Mouse (Mus musculus) layer of hippocampus, adult 2 months (tissue): ENCODE measurements around the gene Fbxo8. TPM values are rescaled to one million over a fixed set of nuclear protein-coding genes. Genes with fewer than 3 reads are reported as not detected.
A peak's percentile ranks its signal among the peaks of the same experiment; 100 is the strongest.

Experiments
- DNase-seq, 2 experiments: peaks; one replicate each; pipeline ENCODE4 v3.0.0; 2022; ENCODE audit warnings: low spot score in 2 of 2
- H3K27ac ChIP-seq: fragments of 200-600 bp; 2 replicates; pipeline ENCODE4 v1.8.1; 2022
- H3K4me3 ChIP-seq: fragments of 200-600 bp; 2 replicates; pipeline ENCODE4 v1.8.1; 2022; ENCODE audit warnings: mild to moderate bottlenecking
- CTCF ChIP-seq: fragments of 200-600 bp; conservative IDR thresholded peaks from 2 replicates; pipeline ENCODE4 v1.8.1; 2022; ENCODE audit warnings: antibody characterized with exemption, mild to moderate bottlenecking, moderate library complexity
- microRNA-seq, 2 experiments: library from miRNA; unstranded; fragments of <30 nt; microRNA quantifications; one replicate each; pipeline ENCODE4 v1.2.0; 2021
- total RNA-seq, 2 experiments: library from RNA; stranded (reverse); gene quantifications; 2 replicates each; pipeline ENCODE4 v1.2.3; 2021

The Fbxo8 gene
- total RNA-seq, 2 experiments from 2014 or later: 33.9 to 37.4 TPM

GRCm38 (mm10) chr8:56619056-56619455 is 68.2 kb downstream of the Fbxo8 start:
- no peak for DNase-seq
- Histone ChIP-seq H3K27ac (no peak overlapping the region), H3K4me3 (no peak overlapping the region)
- no peak for TF ChIP-seq CTCF

GRCm38 (mm10) chr8:56619571-56619970 is 68.7 kb downstream of the Fbxo8 start:
- no peak overlapping the region for H3K4me3 ChIP-seq
- DNase-seq: no peak
- no peak overlapping the region for H3K27ac ChIP-seq
- TF ChIP-seq CTCF: no peak

GRCm38 (mm10) chr8:56620691-56621090 is 69.8 kb downstream of the Fbxo8 start:
- Histone ChIP-seq H3K4me3 (no peak overlapping the region), H3K27ac (no peak overlapping the region)
- TF ChIP-seq CTCF: no peak
- no peak for DNase-seq

- no peak for DNase-seq
- H3K4me3 ChIP-seq: no peak overlapping the region
- TF ChIP-seq CTCF: no peak
- no peak overlapping the region for H3K27ac ChIP-seq
Observed at GRCm38 (mm10) chr8:56621093-56621492, 70.2 kb downstream of the Fbxo8 start.

- H3K27ac ChIP-seq: no peak overlapping the region
- no peak overlapping the region for H3K4me3 ChIP-seq
- no peak for DNase-seq
- no peak for TF ChIP-seq CTCF
Observed at GRCm38 (mm10) chr8:56622470-56623024, 71.7 kb downstream of the Fbxo8 start.

- no peak for TF ChIP-seq CTCF
- Histone ChIP-seq H3K4me3 (no peak overlapping the region), H3K27ac (no peak overlapping the region)
- DNase-seq: no peak
Observed at GRCm38 (mm10) chr8:56623346-56623745, 72.5 kb downstream of the Fbxo8 start.

- TF ChIP-seq CTCF: no peak
- peak in 1 of 2 experiments; percentile 34 for DNase-seq
- Histone ChIP-seq H3K27ac (no peak overlapping the region), H3K4me3 (no peak overlapping the region)
Observed at GRCm38 (mm10) chr8:56629160-56629559, 78.3 kb downstream of the Fbxo8 start.

GRCm38 (mm10) chr8:56639277-56639676 is 88.4 kb downstream of the Fbxo8 start:
- no peak for TF ChIP-seq CTCF
- H3K27ac ChIP-seq: no peak overlapping the region
- DNase-seq: no peak
- H3K4me3 ChIP-seq: no peak overlapping the region

Small RNA genes within 50 kb of the gene (microRNA-seq; reads per million reads assigned to microRNA genes)
- gene Gm25992: 0 reads per million in 2 experiments

Other genes with a start within 250 kb of the Fbxo8 start
- gene Cep44, start within 50 bp of the Fbxo8 start, total RNA-seq: 10 to 100 TPM; 26.7 to 27.2 TPM